Mouse (Mus musculus) liver, embryonic 14.5 days (tissue): ENCODE measurements around the gene Lmbr1l. TPM values are rescaled to one million over a fixed set of nuclear protein-coding genes. Genes with fewer than 3 reads are reported as not detected.

ENCODE experiments used
- ATAC-seq: fragments of 200-750 bp; cut with Nextera tagmentation; 2 replicates; pipeline ENCODE4 v1.8.0; 2017; ENCODE audit warnings: moderate number of reproducible peaks, mild to moderate bottlenecking, moderate library complexity; ENCODE audit not compliant: insufficient read depth
- DNase-seq, 3 experiments: peaks; one replicate each; pipeline ENCODE4 v3.0.0-alpha.2; 2012 to 2013; ENCODE audit warnings: low read depth in 3 of 3, low spot score in 3 of 3
- H3K27ac ChIP-seq: fragments of 300-500 bp; sonication (generic); 2 replicates; pipeline ENCODE4 v1.5.1; 2014; ENCODE audit warnings: moderate library complexity, mild to moderate bottlenecking, control low read depth, inconsistent platforms
- H3K27me3 ChIP-seq: fragments of 300-500 bp; sonication (generic); 2 replicates; pipeline ENCODE4 v1.6.1; 2014; ENCODE audit warnings: mild to moderate bottlenecking, low read length, moderate library complexity; ENCODE audit not compliant: control insufficient read depth, insufficient read depth
- H3K36me3 ChIP-seq: fragments of 300-500 bp; sonication (generic); replicated peaks from 2 replicates; pipeline ENCODE4 v1.6.1; 2014; ENCODE audit warnings: low read depth; ENCODE audit not compliant: control insufficient read depth, insufficient read depth
- H3K4me1 ChIP-seq, 2 experiments: fragments of 200-500 bp in 1 of 2; fragments of 300-500 bp in 1 of 2; sonication (generic) in 1 of 2; replicated peaks; 2 replicates each; pipeline ENCODE4 v1.6.1; 2012 to 2014; ENCODE audit warnings: antibody characterized with exemption in 1 of 2, inconsistent platforms in 1 of 2, low read length in 1 of 2; ENCODE audit not compliant: control insufficient read depth in 2 of 2, insufficient read depth in 2 of 2
- H3K4me2 ChIP-seq: fragments of 300-500 bp; sonication (generic); 2 replicates; pipeline ENCODE4 v1.6.1; 2014; ENCODE audit warnings: low read depth, mild to moderate bottlenecking, control low read depth, moderate library complexity
- H3K4me3 ChIP-seq, 2 experiments: fragments of 200-500 bp in 1 of 2; fragments of 300-500 bp in 1 of 2; sonication (generic) in 1 of 2; 2 replicates each; pipeline ENCODE4 v1.5.1; 2012 to 2014; ENCODE audit warnings: low read depth in 2 of 2, low read length in 2 of 2, mild to moderate bottlenecking in 2 of 2, control low read depth in 1 of 2, inconsistent platforms in 1 of 2, moderate library complexity in 1 of 2; ENCODE audit not compliant: insufficient read depth in 1 of 2
- H3K9ac ChIP-seq: fragments of 300-500 bp; sonication (generic); replicated peaks from 2 replicates; pipeline ENCODE4 v1.6.1; 2014; ENCODE audit warnings: mild to moderate bottlenecking, control low read depth, moderate library complexity
- H3K9me3 ChIP-seq: fragments of 300-500 bp; sonication (generic); 2 replicates; pipeline ENCODE4 v1.6.1; 2016; ENCODE audit warnings: low read length, mixed read lengths; ENCODE audit not compliant: control insufficient read depth
- CTCF ChIP-seq: IDR thresholded peaks from 2 replicates; pipeline ENCODE4 v1.5.1; 2016; ENCODE audit warnings: antibody characterized with exemption, low read depth, control low read depth
- EP300 ChIP-seq: IDR thresholded peaks from 2 replicates; pipeline ENCODE4 v1.6.1; 2016; ENCODE audit warnings: antibody characterized with exemption, low read depth
- WGBS: fragments of 180-500 bp; shearing (Covaris S2); extraction: QIAGEN DNeasy Blood & Tissue Kit; methylation state at CpG from one replicate; pipeline ENCODE4 v1.1.7; 2014; ENCODE audit not compliant: insufficient replicate concordance; 5-methylcytosine and 5-hydroxymethylcytosine counted together
- polyA plus RNA-seq, 2 experiments: library from polyadenylated mRNA; depleted of rRNA in 1 of 2; stranded (reverse) in 1 of 2; unstranded in 1 of 2; fragments of >200 nt; fragmentation: Nextera tagmentation in 1 of 2; extraction: Ambion mirVana in 1 of 2; gene quantifications; 2 replicates each; pipeline versions ENCODE4 v1.2.1 to v1.2.3; 2012 to 2014

The Lmbr1l gene
- polyA plus RNA-seq, 2 experiments: 0.70 to 7.1 TPM

GRCm38 (mm10) chr15:98884106-98884505 is 33.9 kb downstream of the Lmbr1l start:
- no peak for DNase-seq
- Histone ChIP-seq H3K4me2 (no peak overlapping the region), H3K27me3 (no peaks in the 10 kb centered on the region), H3K4me1 (peaks cover 11 to 15% of the 10 kb centered on the region in 2 experiments), H3K4me3 (no peak overlapping the region), H3K36me3 (no peaks in the 10 kb centered on the region), H3K9ac (no peak overlapping the region), H3K27ac (no peak overlapping the region), H3K9me3 (no peaks in the 10 kb centered on the region)
- 67% methylated on average over 1 of the region's 1 CpGs for WGBS
- TF ChIP-seq CTCF (no peak), EP300 (no peak)
- no peak for ATAC-seq

GRCm38 (mm10) chr15:98883661-98884060 is 34.4 kb downstream of the Lmbr1l start:
- no peak overlapping the region for H3K27ac ChIP-seq
- H3K4me2 ChIP-seq: no peak overlapping the region
- no peaks in the 10 kb centered on the region for H3K36me3 ChIP-seq
- ATAC-seq (no peak), DNase-seq (no peak)
- peaks cover 11 to 15% of the 10 kb centered on the region in 2 experiments for H3K4me1 ChIP-seq
- no peak for TF ChIP-seq CTCF
- TF ChIP-seq EP300: no peak
- H3K27me3 ChIP-seq: no peaks in the 10 kb centered on the region
- no peaks in the 10 kb centered on the region for H3K9me3 ChIP-seq
- H3K4me3 ChIP-seq: no peak overlapping the region
- H3K9ac ChIP-seq: no peak overlapping the region

- peaks cover 11 to 15% of the 10 kb centered on the region in 2 experiments for H3K4me1 ChIP-seq
- peak overlapping the region; percentile 53 for H3K27ac ChIP-seq
- H3K9ac ChIP-seq: no peak overlapping the region; the same call in 1 of the 2 replicates
- WGBS: 18% methylated on average over 5 of the region's 5 CpGs
- no peaks in the 10 kb centered on the region for H3K27me3 ChIP-seq
- no peaks in the 10 kb centered on the region for H3K9me3 ChIP-seq
- TF ChIP-seq CTCF (no peak), EP300 (no peak)
- H3K4me2 ChIP-seq: peak overlapping the region; percentile 95
- DNase-seq (no peak), ATAC-seq (peak; percentile 14; the same call in 1 of the 2 replicates)
- H3K4me3 ChIP-seq: peak overlapping the region; percentile 10 to 77; a peak in 1 of 4 replicates
- no peaks in the 10 kb centered on the region for H3K36me3 ChIP-seq
Measured at GRCm38 (mm10) chr15:98881656-98882008, 36.4 kb downstream of the Lmbr1l start.

- Histone ChIP-seq H3K27ac (peak overlapping the region; percentile 79), H3K4me3 (peak overlapping the region; percentile 63 to 77), H3K4me2 (peak overlapping the region; percentile 95), H3K9ac (peak overlapping the region; percentile 72), H3K36me3 (no peaks in the 10 kb centered on the region), H3K27me3 (no peaks in the 10 kb centered on the region), H3K4me1 (peaks cover 11 to 15% of the 10 kb centered on the region in 2 experiments), H3K9me3 (no peaks in the 10 kb centered on the region)
- peak; percentile 75 for TF ChIP-seq CTCF
- no peak for TF ChIP-seq EP300
- peak; percentile 93 to 95 (median 94) for DNase-seq
- under 1% methylated on average over 45 of the region's 48 CpGs for WGBS
- ATAC-seq: peak; percentile 98
Measured at GRCm38 (mm10) chr15:98880978-98881655, 36.9 kb downstream of the Lmbr1l start.

- Histone ChIP-seq H3K27me3 (no peaks in the 10 kb centered on the region), H3K4me1 (peaks cover 11 to 15% of the 10 kb centered on the region in 2 experiments), H3K36me3 (no peaks in the 10 kb centered on the region), H3K9ac (no peak overlapping the region), H3K4me3 (no peak overlapping the region), H3K4me2 (no peak overlapping the region), H3K9me3 (no peaks in the 10 kb centered on the region), H3K27ac (no peak overlapping the region)
- TF ChIP-seq EP300 (no peak), CTCF (peak; percentile 87)
- ATAC-seq (no peak), DNase-seq (peak; percentile 68 to 73 (median 68))
- 11% methylated on average over 3 of the region's 3 CpGs for WGBS
Measured at GRCm38 (mm10) chr15:98877331-98877730, 40.7 kb downstream of the Lmbr1l start.
